Mouse (Mus musculus) testis, adult 2 months (tissue): ENCODE data around the gene Adamts1. TPM values are rescaled to one million over a fixed set of nuclear protein-coding genes. Genes with fewer than 3 reads are reported as not detected.

Experiments used
- H3K27ac ChIP-seq: fragments of 200-500 bp; 2 replicates; pipeline ENCODE4 v1.5.1; 2012; ENCODE audit warnings: low read depth, low read length; ENCODE audit not compliant: control insufficient read depth, insufficient read depth
- H3K27me3 ChIP-seq: fragments of 200-500 bp; 2 replicates; pipeline ENCODE4 v1.6.1; 2012; ENCODE audit warnings: mild to moderate bottlenecking, low read length, moderate library complexity; ENCODE audit not compliant: control insufficient read depth, insufficient read depth
- H3K36me3 ChIP-seq: fragments of 200-500 bp; 2 replicates; pipeline ENCODE4 v1.6.1; 2012; ENCODE audit warnings: mild to moderate bottlenecking, low read length; ENCODE audit not compliant: control insufficient read depth, insufficient read depth
- H3K4me1 ChIP-seq: fragments of 200-500 bp; 2 replicates; pipeline ENCODE4 v1.6.1; 2012; ENCODE audit warnings: low read length; ENCODE audit not compliant: control insufficient read depth, insufficient read depth
- H3K4me3 ChIP-seq: fragments of 200-500 bp; 2 replicates; pipeline ENCODE4 v1.5.1; 2012; ENCODE audit warnings: low read depth, mild to moderate bottlenecking, low read length, moderate library complexity, mixed read lengths; ENCODE audit not compliant: control insufficient read depth
- CTCF ChIP-seq: fragments of 200-500 bp; IDR thresholded peaks from 2 replicates; pipeline ENCODE4 v1.5.1; 2012; ENCODE audit warnings: low read depth, mild to moderate bottlenecking, inconsistent platforms, low read length, moderate library complexity; ENCODE audit not compliant: control insufficient read depth, insufficient read depth, insufficient replicate concordance
- POLR2A ChIP-seq: fragments of 200-500 bp; IDR thresholded peaks from 2 replicates; pipeline ENCODE4 v1.6.1; 2012; ENCODE audit warnings: low read depth, mild to moderate bottlenecking, inconsistent platforms, low read length, moderate library complexity; ENCODE audit not compliant: control insufficient read depth
- polyA plus RNA-seq: library from polyadenylated mRNA; depleted of rRNA; stranded (reverse); fragments of >200 nt; gene quantifications from 2 replicates; pipeline ENCODE4 v1.2.3, GENCODE M21; 2012; rRNA removed

Gene Adamts1
- 0.93 and 2.8 TPM in 2 replicates for polyA plus RNA-seq

- H3K36me3 ChIP-seq, result no peaks in the 10 kb centered on the region
- peaks cover 21% of the 10 kb centered on the region for H3K4me1 ChIP-seq
- H3K27ac ChIP-seq, result peak within 1 kb of the TSS; percentile 75
- TF ChIP-seq CTCF, result no peak
- peak; percentile 77 for TF ChIP-seq POLR2A
- peak within 1 kb of the TSS; percentile 57 for H3K4me3 ChIP-seq
- peaks cover 2% of the 10 kb centered on the region; the same call in 1 of the 2 replicates for H3K27me3 ChIP-seq
Observed at GRCm38 (mm10) chr16:85802954-85803353, at the start of gene Adamts1. TSS of gene Adamts1 (minus strand) at chr16:85803113.

- Histone ChIP-seq H3K27me3 (no peaks in the 10 kb centered on the region), H3K36me3 (no peaks in the 10 kb centered on the region), H3K4me3 (no peak overlapping the region), H3K27ac (no peak overlapping the region), H3K4me1 (peaks cover 2% of the 10 kb centered on the region; the same call in 1 of the 2 replicates)
- TF ChIP-seq POLR2A (no peak), CTCF (no peak)
Observed at GRCm38 (mm10) chr16:85827066-85827465, 24.2 kb upstream of the Adamts1 start.

GRCm38 (mm10) chr16:85822330-85822916 is 19.5 kb upstream of the Adamts1 start:
- Histone ChIP-seq H3K27me3 (no peaks in the 10 kb centered on the region), H3K27ac (no peak overlapping the region), H3K4me3 (no peak overlapping the region), H3K36me3 (no peaks in the 10 kb centered on the region), H3K4me1 (peaks cover 2% of the 10 kb centered on the region; the same call in 1 of the 2 replicates)
- TF ChIP-seq CTCF (no peak), POLR2A (no peak)

GRCm38 (mm10) chr16:85819808-85820458 is 17.0 kb upstream of the Adamts1 start:
- Histone ChIP-seq H3K4me1 (peaks cover 2% of the 10 kb centered on the region; the same call in 1 of the 2 replicates), H3K36me3 (no peaks in the 10 kb centered on the region), H3K4me3 (peak overlapping the region; percentile 8; the same call in 1 of the 2 replicates), H3K27me3 (no peaks in the 10 kb centered on the region), H3K27ac (peak overlapping the region; percentile 53; the same call in 1 of the 2 replicates)
- TF ChIP-seq POLR2A (no peak), CTCF (no peak)

GRCm38 (mm10) chr16:85814116-85814515 is 11.2 kb upstream of the Adamts1 start:
- Histone ChIP-seq H3K4me1 (no peaks in the 10 kb centered on the region; the same call in 1 of the 2 replicates), H3K27ac (no peak overlapping the region), H3K36me3 (no peaks in the 10 kb centered on the region), H3K4me3 (no peak overlapping the region), H3K27me3 (no peaks in the 10 kb centered on the region)
- TF ChIP-seq CTCF, result no peak
- TF ChIP-seq POLR2A, result no peak

GRCm38 (mm10) chr16:85807626-85808025 is 4.7 kb upstream of the Adamts1 start:
- H3K27ac ChIP-seq, result no peak overlapping the region

GRCm38 (mm10) chr16:85807072-85807471 is 4.2 kb upstream of the Adamts1 start:
- H3K4me1 ChIP-seq, result peaks cover 12% of the 10 kb centered on the region

More at GRCm38 (mm10) chr16:85807626-85808025, 4.7 kb upstream of the Adamts1 start:
- TF ChIP-seq CTCF, result no peak
- TF ChIP-seq POLR2A, result no peak
- Histone ChIP-seq H3K4me1 (peaks cover 7% of the 10 kb centered on the region; the same call in 1 of the 2 replicates), H3K4me3 (no peak overlapping the region), H3K36me3 (no peaks in the 10 kb centered on the region), H3K27me3 (no peaks in the 10 kb centered on the region)

More at GRCm38 (mm10) chr16:85807072-85807471, 4.2 kb upstream of the Adamts1 start:
- H3K36me3 ChIP-seq, result no peaks in the 10 kb centered on the region
- no peak overlapping the region for H3K4me3 ChIP-seq
- no peaks in the 10 kb centered on the region for H3K27me3 ChIP-seq
- no peak overlapping the region for H3K27ac ChIP-seq
- TF ChIP-seq CTCF, result no peak
- no peak for TF ChIP-seq POLR2A
